Mouse (Mus musculus): ENCODE results near the gene Cpt2. TPM values are rescaled to one million over a fixed set of nuclear protein-coding genes. Genes with fewer than 3 reads are reported as not detected.
A peak's percentile ranks its signal among the peaks of the same experiment; 100 is the strongest.

The Cpt2 gene
- polyA plus RNA-seq, 1 experiment: 21.9 TPM

DNA sequence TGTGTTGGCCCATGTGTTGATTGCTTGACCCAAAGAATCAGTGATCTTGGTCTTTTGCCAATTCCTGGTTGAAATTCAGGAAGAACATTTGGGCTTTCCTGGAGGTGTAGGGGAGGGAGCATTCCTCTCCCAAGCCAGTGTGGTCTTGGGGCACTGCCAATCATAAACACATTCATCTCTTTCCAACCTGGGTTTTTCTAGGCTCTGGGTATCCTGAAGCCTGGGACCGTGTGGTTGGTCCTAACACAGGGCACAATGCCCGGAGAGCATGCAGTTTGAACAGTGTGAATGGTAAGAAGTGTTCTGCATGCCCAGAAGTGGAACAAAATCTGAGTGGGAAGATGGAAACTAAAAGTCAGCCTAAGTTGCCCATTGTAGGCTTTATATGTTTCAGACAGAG, 14.7 kb upstream of the Cpt2 start:
- 86% methylated on average over 2 of the region's 2 CpGs for WGBS
- no peak for DNase-seq (ENCODE audit: low read depth in 1 of 2, low spot score in 2 of 2)
- TF ChIP-seq POLR2A (IDR thresholded peaks at IDR 0.05; ENCODE audit: low read depth, low read length): no peak
- TF ChIP-seq CTCF (IDR thresholded peaks at IDR 0.05; ENCODE audit: extremely low read depth, insufficient read depth, insufficient read length, insufficient replicate concordance): no peak
- peaks cover 5% of the 10 kb centered on the region; the same call in 1 of the 2 replicates for H3K4me1 ChIP-seq (ENCODE audit: control insufficient read depth, insufficient read depth, insufficient read length)
- H3K4me3 ChIP-seq (ENCODE audit: extremely low read depth, insufficient read depth, insufficient read length): no peak overlapping the region
- no peaks in the 10 kb centered on the region for H3K36me3 ChIP-seq (ENCODE audit: control insufficient read depth, insufficient read depth, low read length)
- H3K27ac ChIP-seq (ENCODE audit: insufficient read depth, low read length): no peak overlapping the region
- no peaks in the 10 kb centered on the region for H3K27me3 ChIP-seq (ENCODE audit: control insufficient read depth, insufficient read depth, low read length)

- TF ChIP-seq POLR2A (IDR thresholded peaks at IDR 0.05; ENCODE audit: low read depth, low read length): no peak
- TF ChIP-seq CTCF (IDR thresholded peaks at IDR 0.05; ENCODE audit: extremely low read depth, insufficient read depth, insufficient read length, insufficient replicate concordance): peak; percentile 27; the same call in 1 of the 2 replicates
- WGBS: 31% methylated on average over 6 of the region's 6 CpGs
- Histone ChIP-seq H3K36me3 (ENCODE audit: control insufficient read depth, insufficient read depth, low read length) (no peaks in the 10 kb centered on the region), H3K4me3 (ENCODE audit: extremely low read depth, insufficient read depth, insufficient read length) (no peak overlapping the region), H3K27ac (ENCODE audit: insufficient read depth, low read length) (no peak overlapping the region), H3K27me3 (ENCODE audit: control insufficient read depth, insufficient read depth, low read length) (no peaks in the 10 kb centered on the region), H3K4me1 (ENCODE audit: control insufficient read depth, insufficient read depth, insufficient read length) (peaks cover 5% of the 10 kb centered on the region; the same call in 1 of the 2 replicates)
- DNase-seq (ENCODE audit: low read depth in 1 of 2, low spot score in 2 of 2): peak in 1 of 2 experiments; percentile 28
Observed at GRCm38 (mm10) chr4:107937338-107937737, 13.9 kb upstream of the Cpt2 start.

DNA sequence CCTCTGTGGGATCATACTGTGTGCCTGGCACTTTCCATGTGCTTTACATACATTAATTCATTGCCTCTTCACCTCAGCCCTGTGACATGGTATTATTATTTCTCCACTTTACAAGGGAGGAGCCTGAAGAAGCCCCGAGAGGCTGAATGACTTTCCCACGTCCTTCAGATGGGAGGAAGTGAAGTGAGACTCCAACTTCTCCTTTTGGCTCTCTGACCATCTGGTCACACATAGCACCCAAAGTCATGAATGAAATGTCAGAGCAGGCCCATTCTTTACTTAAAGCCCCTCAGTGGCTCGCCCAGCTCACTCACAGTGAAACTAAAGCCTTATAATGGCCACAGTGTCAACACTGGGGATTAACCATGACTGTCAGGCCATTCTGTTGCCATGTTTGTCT, 11.8 kb upstream of the Cpt2 start:
- 25% methylated on average over 3 of the region's 3 CpGs for WGBS
- Histone ChIP-seq H3K4me3 (ENCODE audit: extremely low read depth, insufficient read depth, insufficient read length) (no peak overlapping the region), H3K4me1 (ENCODE audit: control insufficient read depth, insufficient read depth, insufficient read length) (peaks cover 5% of the 10 kb centered on the region; the same call in 1 of the 2 replicates), H3K27ac (ENCODE audit: insufficient read depth, low read length) (no peak overlapping the region), H3K36me3 (ENCODE audit: control insufficient read depth, insufficient read depth, low read length) (no peaks in the 10 kb centered on the region), H3K27me3 (ENCODE audit: control insufficient read depth, insufficient read depth, low read length) (no peaks in the 10 kb centered on the region)
- no peak for DNase-seq (ENCODE audit: low read depth in 1 of 2, low spot score in 2 of 2)
- no peak for TF ChIP-seq CTCF (IDR thresholded peaks at IDR 0.05; ENCODE audit: extremely low read depth, insufficient read depth, insufficient read length, insufficient replicate concordance)
- no peak for TF ChIP-seq POLR2A (IDR thresholded peaks at IDR 0.05; ENCODE audit: low read depth, low read length)

DNA sequence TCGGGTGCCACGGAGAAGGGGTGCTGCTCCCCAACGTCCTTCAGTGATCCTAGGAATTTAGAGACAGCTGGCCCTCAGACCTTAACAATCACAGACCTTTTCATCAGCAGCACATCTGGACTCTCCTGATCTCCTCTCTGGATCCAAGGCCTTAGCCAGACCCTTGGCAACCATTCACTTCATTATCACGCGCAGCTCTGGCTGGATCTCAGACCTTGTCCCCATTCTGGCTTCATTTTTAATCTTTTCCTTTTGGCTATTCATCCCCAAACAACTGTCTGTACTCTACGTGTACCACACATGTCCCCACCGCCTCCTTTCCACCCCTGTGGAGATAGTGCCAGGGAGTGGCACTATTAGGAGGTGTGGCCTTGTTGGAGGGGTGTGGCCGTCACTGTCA, 9.8 kb upstream of the Cpt2 start:
- TF ChIP-seq POLR2A (IDR thresholded peaks at IDR 0.05; ENCODE audit: low read depth, low read length) (no peak), CTCF (IDR thresholded peaks at IDR 0.05; ENCODE audit: extremely low read depth, insufficient read depth, insufficient read length, insufficient replicate concordance) (no peak)
- Histone ChIP-seq H3K27me3 (ENCODE audit: control insufficient read depth, insufficient read depth, low read length) (no peaks in the 10 kb centered on the region), H3K27ac (ENCODE audit: insufficient read depth, low read length) (no peak overlapping the region), H3K36me3 (ENCODE audit: control insufficient read depth, insufficient read depth, low read length) (no peaks in the 10 kb centered on the region), H3K4me3 (ENCODE audit: extremely low read depth, insufficient read depth, insufficient read length) (no peak overlapping the region), H3K4me1 (ENCODE audit: control insufficient read depth, insufficient read depth, insufficient read length) (no peaks in the 10 kb centered on the region)
- DNase-seq (ENCODE audit: low read depth in 1 of 2, low spot score in 2 of 2): no peak
- 89% methylated on average over 8 of the region's 8 CpGs for WGBS

DNA sequence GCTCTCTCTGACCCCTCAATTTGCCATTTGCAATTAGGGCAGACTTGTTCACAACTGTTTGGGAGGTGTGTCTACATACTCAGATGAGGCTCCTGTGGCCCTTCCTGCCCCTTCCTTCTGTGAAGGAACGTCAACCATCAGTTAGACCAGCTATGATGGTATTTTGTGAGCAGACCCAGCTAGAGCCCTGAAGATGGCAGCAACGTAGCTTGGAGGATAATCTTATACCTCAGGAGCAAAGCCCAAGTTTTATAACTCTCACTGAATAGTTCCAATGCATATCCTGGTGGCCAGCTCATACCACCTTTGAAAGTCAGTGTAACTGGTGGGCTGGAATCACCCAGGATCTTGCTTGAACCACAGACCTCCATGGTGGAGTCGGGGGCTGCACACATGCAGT, 8.0 kb upstream of the Cpt2 start:
- Histone ChIP-seq H3K36me3 (ENCODE audit: control insufficient read depth, insufficient read depth, low read length) (no peaks in the 10 kb centered on the region), H3K4me3 (ENCODE audit: extremely low read depth, insufficient read depth, insufficient read length) (no peak overlapping the region)
- 72% methylated on average over 3 of the region's 3 CpGs for WGBS

GRCm38 (mm10) chr4:107928726-107929125, 5.3 kb upstream of the Cpt2 start:
- no peak overlapping the region for H3K27ac ChIP-seq (ENCODE audit: insufficient read depth, low read length)
- no peak for TF ChIP-seq CTCF (IDR thresholded peaks at IDR 0.05; ENCODE audit: extremely low read depth, insufficient read depth, insufficient read length, insufficient replicate concordance)
- no peak for DNase-seq (ENCODE audit: low read depth in 1 of 2, low spot score in 2 of 2)
- H3K27me3 ChIP-seq (ENCODE audit: control insufficient read depth, insufficient read depth, low read length): no peaks in the 10 kb centered on the region
- H3K4me3 ChIP-seq (ENCODE audit: extremely low read depth, insufficient read depth, insufficient read length): no peak overlapping the region
- H3K4me1 ChIP-seq (ENCODE audit: control insufficient read depth, insufficient read depth, insufficient read length): no peaks in the 10 kb centered on the region
- 84% methylated on average over 2 of the region's 2 CpGs for WGBS
- H3K36me3 ChIP-seq (ENCODE audit: control insufficient read depth, insufficient read depth, low read length): no peaks in the 10 kb centered on the region

More for the DNA sequence above, 8.0 kb upstream of the Cpt2 start:
- TF ChIP-seq CTCF (IDR thresholded peaks at IDR 0.05; ENCODE audit: extremely low read depth, insufficient read depth, insufficient read length, insufficient replicate concordance): no peak
- no peak for TF ChIP-seq POLR2A (IDR thresholded peaks at IDR 0.05; ENCODE audit: low read depth, low read length)
- no peak overlapping the region for H3K27ac ChIP-seq (ENCODE audit: insufficient read depth, low read length)
- no peaks in the 10 kb centered on the region for H3K27me3 ChIP-seq (ENCODE audit: control insufficient read depth, insufficient read depth, low read length)
- no peak for DNase-seq (ENCODE audit: low read depth in 1 of 2, low spot score in 2 of 2)
- H3K4me1 ChIP-seq (ENCODE audit: control insufficient read depth, insufficient read depth, insufficient read length): no peaks in the 10 kb centered on the region

GRCm38 (mm10) chr4:107928269-107928668, 4.9 kb upstream of the Cpt2 start:
- no peaks in the 10 kb centered on the region for H3K27me3 ChIP-seq (ENCODE audit: control insufficient read depth, insufficient read depth, low read length)
- DNase-seq (ENCODE audit: low read depth in 1 of 2, low spot score in 2 of 2): no peak

More at GRCm38 (mm10) chr4:107928269-107928668, 4.9 kb upstream of the Cpt2 start:
- 69% methylated on average over 2 of the region's 2 CpGs for WGBS
- H3K4me1 ChIP-seq (ENCODE audit: control insufficient read depth, insufficient read depth, insufficient read length): no peaks in the 10 kb centered on the region
- TF ChIP-seq POLR2A (IDR thresholded peaks at IDR 0.05; ENCODE audit: low read depth, low read length) (no peak), CTCF (IDR thresholded peaks at IDR 0.05; ENCODE audit: extremely low read depth, insufficient read depth, insufficient read length, insufficient replicate concordance) (no peak)
- no peak overlapping the region for H3K27ac ChIP-seq (ENCODE audit: insufficient read depth, low read length)
- H3K36me3 ChIP-seq (ENCODE audit: control insufficient read depth, insufficient read depth, low read length): no peaks in the 10 kb centered on the region
- H3K4me3 ChIP-seq (ENCODE audit: extremely low read depth, insufficient read depth, insufficient read length): no peak overlapping the region
